Mouse (Mus musculus) B cell, adult 2 months (primary cell): ENCODE data around the gene Josd1.
"Not testable (repeated sequence)": the region's sequence is repeated elsewhere in the genome, so short reads cannot be mapped to it uniquely, and the experiment has no call there.

Experiments used
- DNase-seq, 2 experiments: peaks; one replicate each; pipeline ENCODE4 v3.0.0; 2022

Josd1 gene

DNA sequence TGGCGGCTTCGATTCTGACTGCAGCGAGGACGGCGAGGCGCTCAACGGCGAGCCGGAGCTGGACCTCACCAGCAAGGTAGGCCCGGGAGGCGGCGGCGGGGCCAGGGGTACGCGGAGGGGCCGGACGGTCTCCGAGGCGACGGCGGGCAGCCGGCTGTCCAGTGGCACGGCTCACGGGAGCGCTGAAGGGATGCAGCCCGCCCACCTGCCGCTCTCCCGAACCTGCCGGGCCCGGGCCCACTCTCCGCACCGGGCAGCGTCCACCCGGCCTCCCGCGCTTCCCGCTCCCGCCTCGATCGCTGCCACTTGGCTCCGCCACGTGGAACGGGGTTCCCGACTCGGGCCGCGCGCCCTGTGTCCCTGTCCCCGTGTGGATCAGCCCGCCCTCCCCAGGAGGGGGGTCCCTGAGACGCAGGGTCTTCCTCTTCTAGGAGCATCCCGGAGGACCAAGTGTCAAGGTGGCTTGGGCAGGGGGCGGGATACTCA, 3.3 kb upstream of the Josd1 start:
- no peak for DNase-seq

DNA sequence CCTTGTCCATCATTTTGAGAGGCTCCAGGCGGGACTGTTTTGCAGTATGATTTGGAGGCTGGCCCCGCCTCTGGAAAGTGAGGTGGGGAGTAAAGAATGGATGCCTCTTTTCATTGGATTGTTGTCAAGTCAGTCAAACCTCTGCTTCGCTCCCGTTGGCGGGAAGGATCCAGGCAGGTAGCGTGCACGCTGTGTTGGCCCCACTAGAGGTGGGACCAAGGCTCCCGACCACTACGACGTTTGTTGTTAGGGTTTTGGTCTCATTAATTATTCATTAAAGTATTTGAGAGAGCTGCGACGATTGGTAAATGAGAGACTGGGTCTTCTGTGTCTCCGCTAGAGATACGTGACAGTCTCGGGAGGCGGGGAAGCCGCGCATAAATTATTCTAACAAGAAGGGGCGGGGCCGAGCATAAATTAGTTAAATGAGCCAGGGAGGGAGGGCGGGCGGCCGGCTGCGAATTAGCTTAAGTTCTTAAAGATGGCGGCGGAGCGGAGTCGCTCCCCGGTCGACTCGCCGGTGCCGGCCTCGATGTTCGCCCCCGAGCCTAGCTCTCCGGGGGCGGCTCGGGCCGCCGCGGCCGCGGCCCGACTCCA, 2.8 kb upstream of the Josd1 start, which contains the start of gene Gtpbp1:
Gene Gtpbp1 (plus strand): TSS at position 420 of the 597 bp plus-strand sequence.
- DNase-seq: peak; percentile 93 to 96

DNA sequence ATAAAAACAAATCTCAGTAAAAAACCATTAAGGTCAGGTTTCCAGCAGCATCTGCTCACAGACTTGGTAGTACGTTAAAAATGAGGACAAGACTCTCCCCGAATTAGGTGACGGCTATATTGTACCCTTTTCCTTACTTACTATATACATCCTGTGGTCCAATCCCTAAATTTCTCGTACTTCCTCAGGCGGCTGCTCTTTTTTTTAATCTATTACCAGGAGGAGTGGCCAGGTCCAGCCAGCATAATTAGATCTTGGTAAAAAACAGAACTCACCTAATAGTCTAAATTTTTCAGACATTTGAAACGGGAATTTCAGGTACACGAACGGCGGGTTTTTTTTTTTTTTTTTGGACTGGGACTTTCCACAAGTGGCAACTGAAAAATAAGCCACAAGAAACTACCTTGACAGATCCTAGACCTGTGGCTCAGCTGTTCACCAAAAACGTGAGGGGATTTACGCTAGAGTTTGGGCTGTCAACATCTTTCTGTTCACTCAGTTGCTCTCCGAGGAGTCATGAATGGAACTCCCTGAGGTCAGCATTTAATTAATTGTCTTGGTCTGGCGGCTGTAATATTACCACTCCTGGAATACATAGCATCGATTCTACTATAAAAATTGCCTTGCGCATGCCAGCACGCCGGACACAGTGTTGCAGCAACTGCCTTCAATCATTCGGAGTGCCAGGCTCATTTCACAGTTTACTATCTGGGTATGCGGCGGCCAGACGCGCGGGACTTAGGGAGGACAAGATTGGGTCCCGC, 2.1 kb upstream of the Josd1 start:
- no peak for DNase-seq

DNA sequence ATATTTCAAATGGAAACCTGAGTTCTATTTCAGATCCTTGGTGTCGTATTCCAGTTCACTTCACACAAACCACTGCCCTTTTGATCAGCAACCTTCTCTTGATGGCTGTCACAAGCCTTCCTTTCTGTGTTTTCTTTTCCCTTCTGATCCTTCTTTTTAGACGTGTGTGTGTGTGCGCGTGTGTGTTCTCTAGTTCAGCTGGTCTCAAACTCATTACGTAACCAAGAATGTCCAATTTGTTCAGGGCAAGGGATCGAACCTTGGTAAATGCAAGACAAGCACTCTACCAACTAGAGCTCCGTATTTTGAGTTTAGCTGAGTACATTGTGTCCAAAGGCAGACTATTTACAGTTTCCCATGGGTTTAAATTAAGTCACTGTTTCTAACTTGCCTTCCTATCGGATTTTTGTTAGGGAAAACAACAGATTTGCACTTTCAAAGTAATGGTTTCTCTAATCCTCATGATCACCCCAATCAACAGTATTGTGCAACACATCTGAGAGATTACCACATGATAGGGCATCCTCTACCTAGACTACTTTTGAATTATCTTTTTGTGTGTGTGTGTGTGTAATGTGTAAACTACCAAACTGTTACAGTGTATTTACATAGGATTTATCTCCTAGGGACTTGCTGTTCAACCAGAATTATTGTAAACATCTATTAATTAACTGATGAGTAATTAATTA, 693 bp upstream of the Josd1 start:
- DNase-seq: no peak

DNA sequence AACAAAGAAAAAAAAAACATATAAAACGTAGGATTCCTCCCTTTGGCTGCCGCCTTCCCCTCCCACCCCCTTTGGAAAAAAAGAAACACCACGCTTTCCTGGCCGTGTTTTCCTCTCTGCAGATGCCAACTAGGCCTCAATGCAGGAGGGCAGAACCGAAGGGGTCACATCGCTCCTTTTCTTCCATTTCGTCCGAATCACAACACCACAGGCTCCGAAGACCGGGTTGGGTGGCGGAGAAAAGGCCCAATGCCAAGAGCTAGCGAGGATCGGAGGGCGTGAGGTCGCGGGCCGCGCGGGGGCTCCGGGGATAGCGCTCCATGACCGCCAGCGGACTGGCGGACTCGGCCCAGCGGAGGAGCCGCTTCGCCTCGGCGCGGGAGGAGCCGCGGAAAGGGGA, 544 bp downstream of the Josd1 start:
- DNase-seq: no peak

DNA sequence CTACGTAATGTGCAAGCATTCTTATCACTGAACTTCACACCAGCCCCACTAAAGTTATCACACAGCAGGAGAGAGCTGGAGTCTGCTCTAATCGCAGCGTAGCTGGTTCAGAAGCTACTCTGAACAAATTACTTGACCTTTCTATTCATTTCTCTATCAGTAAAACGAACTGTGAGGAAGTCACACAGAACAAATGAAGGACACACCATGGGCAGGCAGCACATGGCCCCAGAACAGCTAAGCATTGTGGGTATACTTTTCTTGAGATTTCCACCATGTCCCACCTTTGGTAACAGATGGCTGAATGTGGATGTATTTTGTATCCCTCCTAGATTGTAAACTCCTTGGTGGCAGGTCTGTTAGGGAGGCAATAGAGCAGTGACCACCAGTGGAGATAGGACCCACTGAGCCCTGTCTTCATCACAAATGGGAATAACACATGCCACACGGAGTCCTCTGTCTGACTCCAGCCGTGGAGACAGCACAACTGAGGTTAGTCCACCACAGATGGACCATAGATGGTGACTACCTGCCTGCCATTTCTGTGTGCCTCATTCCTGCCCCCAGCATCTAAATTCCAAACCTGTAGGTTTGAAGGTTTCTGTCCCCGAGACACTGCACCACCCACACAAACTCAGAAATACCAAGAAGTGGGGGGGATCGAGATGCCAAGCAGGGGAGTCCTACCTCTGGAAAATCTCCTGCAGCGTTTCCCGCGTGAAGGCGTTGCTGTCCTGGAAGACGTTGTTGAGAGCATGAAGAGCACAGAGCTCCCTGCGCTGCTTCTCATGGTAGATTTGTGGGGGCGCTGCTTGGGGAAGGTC, 1.5 kb downstream of the Josd1 start:
- no peak for DNase-seq

DNA sequence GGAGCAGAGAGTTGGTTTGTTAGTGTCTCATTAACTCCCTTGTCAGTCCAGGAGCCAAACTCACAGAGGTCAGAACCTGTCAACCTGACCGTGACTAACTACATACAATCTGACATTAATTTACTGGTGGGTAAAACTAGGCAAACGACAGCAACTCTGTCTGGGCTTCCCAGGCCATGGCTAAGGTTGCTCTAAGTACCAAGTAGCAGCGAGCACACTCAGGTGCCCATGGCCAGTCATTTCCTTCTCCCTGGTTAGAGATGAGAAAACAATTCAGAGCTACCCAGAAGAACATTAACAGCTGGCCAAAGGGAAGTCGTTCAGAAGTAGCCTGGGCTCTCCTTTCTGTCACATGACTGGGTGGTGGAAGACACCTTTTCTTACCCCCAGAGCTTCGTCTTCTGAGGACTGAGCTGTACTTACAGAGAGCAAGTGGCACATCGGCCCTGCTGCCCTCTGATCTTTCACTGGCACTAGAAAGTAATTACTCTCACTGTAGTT, 2.5 kb downstream of the Josd1 start:
- DNase-seq: no peak

DNA sequence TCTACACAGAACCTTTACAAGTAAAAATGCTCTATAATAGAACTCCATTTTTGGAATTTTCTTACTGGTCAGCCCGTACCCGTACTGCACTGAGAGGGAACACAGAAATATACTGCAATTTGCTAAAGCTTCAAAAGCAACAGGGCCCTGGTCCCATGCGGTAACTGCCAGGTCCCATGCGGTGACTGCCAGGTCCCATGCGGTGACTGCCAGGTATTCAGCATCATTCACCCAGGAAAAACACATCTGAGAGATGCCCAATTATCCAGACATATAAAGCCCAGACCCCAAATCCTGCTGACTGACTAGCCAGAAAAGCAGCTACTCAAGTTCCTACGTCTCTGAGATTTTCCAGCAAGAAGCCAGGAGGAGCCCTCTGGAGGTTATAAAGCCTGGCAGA, 3.1 kb downstream of the Josd1 start:
- no peak for DNase-seq

DNA sequence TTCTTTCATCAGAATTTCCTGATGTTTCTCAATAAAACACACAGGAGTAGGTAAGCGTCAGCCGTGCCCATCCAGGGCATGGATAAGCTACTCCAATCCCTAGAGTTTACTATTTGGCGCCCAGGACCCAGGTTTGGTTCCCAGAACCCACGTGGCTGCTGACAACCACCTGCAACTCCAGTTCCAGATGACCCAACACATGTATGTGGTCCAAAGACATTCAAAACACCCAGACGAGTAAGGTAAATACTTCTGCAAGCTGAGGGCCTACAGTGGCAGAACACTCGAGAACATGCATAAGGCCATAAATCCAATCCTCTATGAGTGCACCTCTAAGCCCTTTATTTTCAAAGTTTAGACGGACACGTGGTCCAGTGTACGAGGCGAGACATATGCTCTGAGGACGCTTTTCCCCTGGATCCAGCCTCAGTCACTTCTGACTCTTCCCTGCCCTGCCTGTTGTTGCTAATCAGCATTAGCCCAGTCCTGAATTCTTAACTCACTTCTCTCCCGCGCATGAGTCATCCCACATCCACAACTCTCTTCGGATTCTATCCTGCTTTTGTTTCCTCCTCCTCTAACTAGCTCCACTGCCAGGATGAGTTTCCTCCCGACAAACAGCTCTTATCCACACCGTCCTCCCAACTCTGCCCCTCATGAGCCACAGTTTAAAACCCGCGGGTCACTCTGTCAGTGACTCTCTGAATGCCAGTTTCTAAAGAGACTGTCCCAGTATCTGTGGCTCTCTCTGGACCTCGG, 3.8 kb downstream of the Josd1 start:
- DNase-seq: no peak

DNA sequence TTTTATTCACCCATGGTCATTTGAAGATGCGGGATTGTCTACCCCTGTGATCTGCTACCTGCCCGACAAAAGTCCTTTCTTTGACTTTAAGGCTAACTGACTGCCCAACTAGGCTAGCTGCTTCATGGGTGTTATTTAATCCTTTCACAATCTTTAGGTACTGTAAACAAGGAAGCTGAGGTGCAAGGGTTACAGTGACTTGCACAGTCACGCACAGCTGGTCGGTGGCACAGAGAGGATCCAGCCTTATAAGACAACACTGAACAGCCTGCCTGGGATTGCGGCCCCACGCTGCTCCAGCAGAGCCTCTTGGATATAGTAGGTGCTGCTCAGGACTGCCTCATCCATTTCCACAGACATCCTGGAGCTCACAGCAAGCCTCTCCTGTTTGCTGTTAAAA, 4.6 kb downstream of the Josd1 start:
- no peak for DNase-seq

DNA sequence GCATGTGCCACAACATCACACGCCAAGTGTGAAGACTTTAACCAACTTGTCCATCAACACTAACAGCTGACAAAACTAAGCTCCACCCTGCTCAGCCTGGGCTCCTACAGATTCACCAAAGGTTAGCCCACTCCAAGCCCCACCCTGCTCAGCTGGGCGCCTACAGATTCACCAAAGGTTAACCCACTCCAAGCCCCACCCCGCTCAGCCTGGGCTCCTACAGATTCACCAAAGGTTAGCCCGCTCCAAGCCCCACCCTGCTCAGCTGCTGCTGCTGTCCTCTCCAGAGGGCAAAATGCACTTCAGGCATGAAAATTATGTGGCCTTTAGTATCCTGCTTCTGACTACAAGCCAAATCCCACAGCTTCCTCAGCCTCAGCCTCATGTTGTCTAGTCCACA, 5.7 kb downstream of the Josd1 start:
- DNase-seq: no peak

DNA sequence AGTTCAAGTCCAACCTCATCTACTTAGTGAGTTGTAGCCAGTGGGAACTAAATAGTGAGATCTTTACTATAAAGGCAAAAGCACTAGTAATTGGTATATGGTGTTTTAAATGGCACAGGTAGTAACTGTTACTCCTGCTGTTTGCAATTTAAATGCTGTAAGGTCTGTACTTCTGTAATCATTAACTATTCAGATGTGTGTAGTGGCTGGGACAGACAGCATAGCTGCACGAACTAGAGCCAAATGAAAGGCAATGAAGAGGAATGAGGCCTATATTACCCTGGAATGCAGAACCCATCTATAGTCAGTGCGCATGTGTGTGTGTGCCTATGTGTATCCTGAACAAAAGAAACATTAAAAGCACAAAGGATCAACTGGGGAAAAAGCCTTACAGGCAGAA, 9.8 kb downstream of the Josd1 start:
- DNase-seq: no peak

DNA sequence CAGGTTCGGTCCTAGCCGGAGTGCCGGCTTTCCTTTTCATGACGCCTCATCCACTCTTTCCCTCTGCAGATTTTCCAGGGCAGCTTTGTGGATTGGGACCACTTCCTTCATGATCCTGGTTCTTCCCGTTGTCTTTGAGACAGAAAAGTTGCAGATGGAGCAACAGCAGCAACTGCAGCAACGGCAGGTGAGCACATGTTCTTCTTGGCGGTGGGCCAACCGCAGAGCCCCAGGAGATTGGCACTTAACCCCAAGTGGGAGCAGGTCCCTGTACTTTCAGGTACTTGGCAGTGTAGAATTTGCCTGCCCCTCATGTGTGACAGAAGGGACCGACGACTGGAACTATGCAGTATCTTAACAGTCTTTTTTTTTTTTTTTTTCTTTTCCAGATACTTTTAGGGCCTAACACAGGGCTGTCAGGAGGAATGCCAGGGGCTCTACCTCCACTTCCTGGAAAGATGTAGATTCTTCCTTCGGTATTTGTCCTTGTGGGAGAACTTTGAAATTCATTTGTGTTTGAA, 15.8 kb downstream of the Josd1 start:
- not testable (repeated sequence) for DNase-seq

DNA sequence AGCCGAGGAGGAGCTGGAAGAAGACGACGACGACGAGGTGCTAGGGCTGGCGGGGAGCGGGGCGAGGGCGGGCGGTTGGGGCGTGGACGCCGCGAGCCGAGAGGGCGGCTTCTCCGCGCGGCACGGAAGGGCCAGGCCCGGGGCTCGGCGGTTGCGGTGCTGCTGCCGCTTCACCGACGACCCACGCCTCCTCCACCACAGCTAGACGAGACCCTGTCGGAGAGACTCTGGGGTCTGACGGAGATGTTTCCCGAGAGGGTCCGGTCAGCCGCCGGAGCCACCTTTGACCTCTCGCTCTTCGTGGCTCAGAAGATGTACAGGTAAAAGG, 16.8 kb downstream of the Josd1 start:
- no peak for DNase-seq

DNA sequence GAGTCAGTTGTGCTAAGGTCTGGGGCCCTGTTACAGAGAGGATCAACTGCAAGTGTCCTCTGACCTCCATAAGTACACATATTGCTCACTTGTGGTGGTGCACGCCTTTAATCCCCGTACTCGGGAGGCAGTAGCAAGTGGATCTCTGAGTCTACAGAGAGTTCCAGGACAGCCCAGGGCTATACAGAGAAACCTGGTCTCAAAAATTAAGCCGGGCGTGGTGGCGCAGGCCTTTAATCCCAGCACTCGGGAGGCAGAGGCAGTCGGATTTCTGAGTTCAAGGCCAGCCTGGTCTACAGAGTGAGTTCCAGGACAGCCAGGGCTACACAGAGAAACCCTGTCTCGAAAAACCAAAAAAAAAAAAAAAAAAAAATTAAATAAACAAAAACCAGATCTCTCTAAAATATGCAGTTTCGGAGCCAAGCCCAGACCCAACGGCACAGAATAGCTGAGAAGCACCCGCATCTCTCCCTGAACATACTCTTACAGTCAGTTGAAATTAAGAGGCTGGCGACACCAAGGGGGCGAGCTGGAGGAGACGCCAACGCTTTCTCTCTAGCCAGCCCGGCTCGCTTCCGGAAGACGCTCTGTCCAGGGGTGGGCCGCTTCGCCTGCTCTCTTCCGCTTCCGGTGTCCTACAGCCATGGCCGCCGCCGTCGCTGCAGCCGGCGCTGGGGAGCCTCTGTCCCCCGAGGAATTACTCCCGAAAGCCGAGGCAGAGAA, 17.3 kb downstream of the Josd1 start, which contains the start of gene Tomm22:
Gene Tomm22 (plus strand): TSS at position 613 of the 723 bp plus-strand sequence.
- DNase-seq: peak; percentile 91 to 93

DNA sequence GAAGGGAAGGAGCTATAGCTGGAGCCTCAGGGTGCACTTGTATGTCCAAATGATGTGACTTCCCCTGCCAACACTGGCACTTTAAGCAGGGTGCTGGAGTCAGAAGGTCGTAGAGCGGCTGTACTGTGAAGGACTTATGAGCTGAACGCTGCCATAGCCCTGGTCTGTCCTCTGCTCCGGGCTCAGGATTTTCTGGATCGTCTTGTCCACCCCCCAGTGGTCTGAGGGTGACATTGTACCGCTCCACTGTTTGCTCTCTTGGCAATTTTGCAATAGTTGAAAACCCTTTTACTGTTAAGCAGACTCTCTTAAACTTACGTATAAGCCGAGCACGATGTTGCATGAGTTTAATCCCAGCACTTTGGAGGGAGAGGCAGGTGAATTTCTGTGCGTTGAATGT, 18.5 kb downstream of the Josd1 start:
- DNase-seq: no peak

DNA sequence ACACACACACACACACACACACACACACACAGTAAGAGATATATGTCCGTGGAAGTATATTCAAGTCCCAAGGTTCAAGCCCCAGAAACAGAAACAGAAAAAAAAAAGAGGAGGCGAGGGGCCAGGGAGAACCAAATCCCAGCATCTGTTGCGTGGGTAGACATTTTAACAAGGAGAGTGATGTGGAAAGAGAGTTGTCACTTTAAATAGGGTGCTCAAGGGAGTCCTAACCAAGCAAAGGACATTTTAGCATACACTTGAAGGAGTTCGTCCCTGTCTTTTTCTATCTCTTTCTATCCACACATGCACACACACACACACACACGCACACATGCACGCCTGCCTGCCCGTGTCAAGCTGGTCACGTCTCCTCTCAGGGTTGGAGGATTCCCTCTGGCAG, 23.1 kb downstream of the Josd1 start:
- no peak for DNase-seq

DNA sequence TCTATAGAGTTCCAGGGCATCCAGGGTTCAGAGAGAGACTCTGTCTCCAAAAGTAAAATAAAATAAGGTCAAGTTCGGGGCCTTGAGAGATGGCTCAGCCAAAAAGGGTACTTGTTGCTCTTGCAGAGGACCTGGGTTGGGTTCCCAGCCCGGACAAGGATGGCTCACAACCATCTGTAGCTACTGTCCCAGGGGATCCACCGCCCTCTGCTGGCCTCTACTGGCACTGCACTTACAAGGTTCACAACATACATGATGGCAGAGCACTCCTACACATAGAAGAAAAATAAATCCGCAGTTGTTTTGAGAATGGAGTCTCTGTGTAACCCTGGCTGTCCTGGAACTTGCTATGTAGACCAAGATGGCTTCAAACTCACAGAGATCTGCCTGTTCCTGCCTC, 25.9 kb downstream of the Josd1 start:
- DNase-seq: peak; percentile 80 to 83

DNA sequence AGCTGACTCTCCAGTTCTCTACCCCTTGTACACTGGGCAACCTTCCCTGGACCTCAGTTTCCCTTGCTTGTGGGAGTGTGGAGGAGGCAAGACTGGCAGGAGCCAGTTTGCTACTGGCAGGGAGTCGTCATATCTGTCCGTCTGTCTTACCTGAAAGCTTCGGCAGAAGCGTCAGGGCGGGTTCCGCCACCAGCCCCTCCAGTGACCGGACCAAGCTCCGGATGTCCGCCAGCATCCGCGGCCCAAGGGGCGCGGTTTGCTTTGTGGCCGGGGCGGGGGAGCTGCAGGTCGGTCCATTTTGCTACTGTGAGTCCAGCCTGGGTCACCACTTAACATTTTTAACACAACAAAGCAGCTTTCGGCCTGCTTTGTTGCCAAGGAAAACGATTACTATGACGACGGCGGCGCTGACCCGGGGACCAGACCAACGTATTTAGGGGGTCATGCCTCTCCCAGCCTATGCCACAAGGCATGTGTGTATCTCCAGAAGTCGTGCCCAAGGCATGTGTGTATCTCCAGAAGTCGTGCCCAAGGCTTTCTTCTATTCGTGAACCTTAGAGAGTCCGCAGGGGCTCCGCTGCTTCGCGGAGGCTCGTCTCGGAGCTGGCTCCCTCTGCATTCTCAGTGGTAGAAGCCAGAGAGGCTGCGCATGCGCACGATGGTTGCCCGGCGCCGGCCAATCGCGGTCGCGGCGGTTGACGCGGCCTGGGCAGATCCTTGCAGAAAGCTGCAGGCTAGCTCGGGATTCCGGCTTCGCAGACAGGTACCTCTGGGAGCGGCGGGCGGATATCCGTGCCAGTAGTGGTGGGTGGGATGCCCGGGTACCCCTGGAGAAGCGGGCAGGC, 29.0 kb downstream of the Josd1 start, which contains the start of the genes Fam227a and Cby1:
Gene Fam227a (minus strand): TSS at position 426 of the 845 bp plus-strand sequence.
Gene Cby1 (plus strand): TSS at position 669 of the 845 bp plus-strand sequence.
- peak; percentile 92 to 93 for DNase-seq
